Mouse (Mus musculus) lung, postnatal 0 days (tissue): ENCODE data around the gene Pthlh.

ENCODE experiments used
- CTCF ChIP-seq: IDR thresholded peaks from 2 replicates; pipeline ENCODE4 v1.5.1; 2016; ENCODE audit warnings: antibody characterized with exemption, mild to moderate bottlenecking
- EP300 ChIP-seq: IDR thresholded peaks from 2 replicates; pipeline ENCODE4 v1.6.1; 2016; ENCODE audit warnings: antibody characterized with exemption, mild to moderate bottlenecking, control low read depth

GRCm38 (mm10) chr6:147266466-147266865 is 2.5 kb upstream of the Pthlh start:
- no peak for TF ChIP-seq CTCF
- no peak for TF ChIP-seq EP300
